Mouse (Mus musculus) G1E (cell line): ENCODE data around the gene Cc2d1b.

ENCODE experiments used
- CTCF ChIP-seq: IDR thresholded peaks from 2 replicates; pipeline ENCODE4 v1.5.1; 2012; ENCODE audit warnings: low read depth, low read length, inconsistent platforms, mixed read lengths
- POLR2AphosphoS5 ChIP-seq: IDR thresholded peaks from 2 replicates; pipeline ENCODE4 v1.6.1; 2012; ENCODE audit warnings: low read depth, low read length, inconsistent platforms; ENCODE audit not compliant: insufficient replicate concordance

GRCm38 (mm10) chr4:108627066-108627465, 7.3 kb downstream of the Cc2d1b start:
- TF ChIP-seq CTCF (no peak), POLR2AphosphoS5 (no peak)
